Mouse (Mus musculus) hindbrain, postnatal 0 days (tissue): ENCODE measurements around the gene Gm11115. TPM values are rescaled to one million over a fixed set of nuclear protein-coding genes. Genes with fewer than 3 reads are reported as not detected.

Experiments
- ATAC-seq: fragments of 200-750 bp; cut with Nextera tagmentation; 2 replicates; pipeline ENCODE4 v1.8.0; 2017; ENCODE audit warnings: mild to moderate bottlenecking, moderate TSS enrichment, moderate library complexity
- DNase-seq: peaks from one replicate; pipeline ENCODE4 v3.0.0-alpha.2; 2015; ENCODE audit warnings: low spot score
- H3K27ac ChIP-seq: fragments of 300-500 bp; sonication (generic); 2 replicates; pipeline ENCODE4 v1.5.1; 2014; ENCODE audit warnings: mild to moderate bottlenecking
- H3K27me3 ChIP-seq: fragments of 300-500 bp; sonication (generic); 2 replicates; pipeline ENCODE4 v1.6.1; 2014; ENCODE audit warnings: low read length, mixed read lengths; ENCODE audit not compliant: insufficient read depth
- H3K36me3 ChIP-seq: fragments of 300-500 bp; sonication (generic); 2 replicates; pipeline ENCODE4 v1.6.1; 2014; ENCODE audit warnings: low read length, mixed read lengths; ENCODE audit not compliant: insufficient read depth
- H3K4me1 ChIP-seq: fragments of 300-500 bp; sonication (generic); 2 replicates; pipeline ENCODE4 v1.6.1; 2014; ENCODE audit warnings: antibody characterized with exemption, low read length, mixed read lengths; ENCODE audit not compliant: insufficient read depth
- H3K4me2 ChIP-seq: fragments of 300-500 bp; sonication (generic); 2 replicates; pipeline ENCODE4 v1.6.1; 2014; ENCODE audit warnings: low read depth, mild to moderate bottlenecking, low read length, moderate library complexity, mixed read lengths
- H3K4me3 ChIP-seq: fragments of 300-500 bp; sonication (generic); 2 replicates; pipeline ENCODE4 v1.5.1; 2014; ENCODE audit warnings: low read length
- H3K9ac ChIP-seq: fragments of 300-500 bp; sonication (generic); replicated peaks from 2 replicates; pipeline ENCODE4 v1.6.1; 2014; ENCODE audit warnings: mild to moderate bottlenecking, low read length, moderate library complexity, mixed read lengths
- H3K9me3 ChIP-seq: fragments of 300-500 bp; sonication (generic); 2 replicates; pipeline ENCODE4 v1.6.1; 2016; ENCODE audit warnings: low read length, mixed read lengths
- CTCF ChIP-seq: IDR thresholded peaks from 2 replicates; pipeline ENCODE4 v1.5.1; 2016; ENCODE audit warnings: antibody characterized with exemption, control low read depth, low read depth
- WGBS: fragments of 180-500 bp; shearing (Covaris S2); extraction: QIAGEN DNeasy Blood & Tissue Kit; methylation state at CpG from one replicate; pipeline ENCODE4 v1.1.7; 2014; 5-methylcytosine and 5-hydroxymethylcytosine counted together
- polyA plus RNA-seq: library from polyadenylated mRNA; unstranded; fragments of >200 nt; fragmentation: Nextera tagmentation; extraction: Ambion mirVana; gene quantifications from 2 replicates; pipeline ENCODE4 v1.2.1, GENCODE M21; 2015
- total RNA-seq: library from RNA; depleted of rRNA; stranded (reverse); fragments of >200 nt; gene quantifications from 2 replicates; pipeline ENCODE4 v1.2.3, GENCODE M21; 2014; rRNA removed

Gm11115 gene
- total RNA-seq (not detected in 2 replicates), polyA plus RNA-seq (not detected in 2 replicates)

DNA sequence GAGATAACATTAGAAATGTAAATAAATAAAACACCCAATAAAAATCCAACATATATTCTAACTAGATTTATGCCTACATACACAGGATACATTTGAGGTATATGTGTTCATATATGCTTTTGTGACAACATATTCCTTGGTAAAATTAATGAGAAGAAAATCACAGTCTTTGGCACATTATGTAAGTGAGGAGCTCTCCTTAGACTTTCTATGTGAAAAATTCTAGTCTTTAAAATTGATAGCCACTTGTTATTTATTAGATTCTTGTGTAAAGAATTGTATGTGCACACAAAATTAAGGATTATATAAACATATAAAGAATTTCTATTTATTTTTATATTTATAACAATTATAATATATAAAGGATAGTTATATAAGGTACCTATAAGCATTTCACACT, at the start of gene Gm11115:
Gene Gm11115, minus strand, starts transcription at position 101 of the 400 bp plus-strand sequence.
- no peak for ATAC-seq
- no peak for DNase-seq
- Histone ChIP-seq H3K9me3 (no peaks in the 10 kb centered on the region), H3K9ac (no peak within 1 kb of the TSS), H3K4me3 (no peak within 1 kb of the TSS), H3K4me2 (no peak within 1 kb of the TSS), H3K27me3 (no peaks in the 10 kb centered on the region), H3K4me1 (no peaks in the 10 kb centered on the region), H3K27ac (no peak within 1 kb of the TSS), H3K36me3 (no peaks in the 10 kb centered on the region)
- TF ChIP-seq CTCF, result no peak

DNA sequence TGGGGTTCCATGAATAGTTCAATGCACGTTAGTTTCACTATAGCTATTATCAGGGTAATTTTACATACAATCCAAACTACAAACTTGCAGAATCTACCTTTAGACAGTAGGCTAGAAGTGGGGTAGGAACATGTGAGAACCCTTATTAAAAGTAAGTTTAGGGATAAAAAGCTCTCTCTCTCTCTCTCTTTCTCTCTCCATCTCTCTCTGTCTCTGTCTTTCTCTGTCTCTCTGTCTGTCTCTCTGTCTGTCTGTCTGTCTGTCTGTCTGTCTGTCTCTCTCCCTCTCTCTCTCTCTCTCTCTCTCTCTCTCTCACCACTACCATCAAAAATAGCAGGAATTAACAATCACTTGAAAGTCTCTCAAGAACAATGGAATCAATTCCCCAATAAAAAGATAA, 42.5 kb downstream of the Gm11115 start, which contains the start of gene Gm11116:
Gene Gm11116, minus strand, starts transcription at position 101 of the 400 bp plus-strand sequence.
- no peaks in the 10 kb centered on the region for H3K4me1 ChIP-seq
- H3K4me3 ChIP-seq, result no peak within 1 kb of the TSS
- H3K27ac ChIP-seq, result no peak within 1 kb of the TSS
- 84% methylated on average over 1 of the region's 1 CpGs for WGBS
- H3K9me3 ChIP-seq, result no peaks in the 10 kb centered on the region
- H3K4me2 ChIP-seq, result no peak within 1 kb of the TSS
- no peaks in the 10 kb centered on the region for H3K27me3 ChIP-seq
- H3K36me3 ChIP-seq, result no peaks in the 10 kb centered on the region
- DNase-seq (no peak), ATAC-seq (no peak)
- no peak for TF ChIP-seq CTCF
- H3K9ac ChIP-seq, result no peak within 1 kb of the TSS

Other genes starting within 250 kb of the Gm11115 start
- not detected in 2 replicates for gene Csn3, start 228.5 kb downstream of the Gm11115 start, total RNA-seq
- 0.20 TPM in 1 of 2 replicates, not detected in the other for gene Csn3, start 228.5 kb downstream of the Gm11115 start, polyA plus RNA-seq
- not detected in 2 replicates for gene 2310003L06Rik, start 184.6 kb downstream of the Gm11115 start, total RNA-seq
- not detected in 2 replicates for gene 2310003L06Rik, start 184.6 kb downstream of the Gm11115 start, polyA plus RNA-seq
- gene Gm28434, start 184.6 kb downstream of the Gm11115 start, total RNA-seq, result not detected in 2 replicates
- gene Gm28434, start 184.6 kb downstream of the Gm11115 start, polyA plus RNA-seq, result 0.33 TPM in 1 of 2 replicates, not detected in the other
- gene Cabs1, start 174.7 kb downstream of the Gm11115 start, total RNA-seq, result not detected in 2 replicates
- gene Cabs1, start 174.7 kb downstream of the Gm11115 start, polyA plus RNA-seq, result not detected in 2 replicates
- gene Smr3a, start 151.6 kb downstream of the Gm11115 start, total RNA-seq, result not detected in 2 replicates
- gene Smr3a, start 151.6 kb downstream of the Gm11115 start, polyA plus RNA-seq, result 0.50 TPM in 1 of 2 replicates, not detected in the other
- gene Smr2, start 67.5 kb downstream of the Gm11115 start, total RNA-seq, result not detected in 2 replicates
- gene Smr2, start 67.5 kb downstream of the Gm11115 start, polyA plus RNA-seq, result not detected in 2 replicates
- not detected in 2 replicates for gene Gm11116, start 42.6 kb downstream of the Gm11115 start, total RNA-seq
- not detected in 2 replicates for gene Gm11116, start 42.6 kb downstream of the Gm11115 start, polyA plus RNA-seq
- gene Gm7714, start 114.8 kb upstream of the Gm11115 start, total RNA-seq, result not detected in 2 replicates
- not detected in 2 replicates for gene Gm7714, start 114.8 kb upstream of the Gm11115 start, polyA plus RNA-seq
- not detected in 2 replicates for gene Prol1, start 163.2 kb upstream of the Gm11115 start, total RNA-seq
- gene Prol1, start 163.2 kb upstream of the Gm11115 start, polyA plus RNA-seq, result not detected in 2 replicates
- not detected in 2 replicates for gene Amtn, start 222.0 kb upstream of the Gm11115 start, total RNA-seq
- gene Amtn, start 222.0 kb upstream of the Gm11115 start, polyA plus RNA-seq, result not detected in 2 replicates